Mouse (Mus musculus) 3134 (cell line): Measurements from ENCODE around the gene Timm10b.
A peak's percentile ranks its signal among the peaks of the same experiment; 100 is the strongest.

Source experiments
- DNase-seq: peaks from one replicate; pipeline ENCODE4 v3.0.0-alpha.2; 2011; ENCODE audit warnings: low spot score; ENCODE audit not compliant: insufficient read length; ENCODE audit errors: extremely low read depth

Timm10b gene

DNA sequence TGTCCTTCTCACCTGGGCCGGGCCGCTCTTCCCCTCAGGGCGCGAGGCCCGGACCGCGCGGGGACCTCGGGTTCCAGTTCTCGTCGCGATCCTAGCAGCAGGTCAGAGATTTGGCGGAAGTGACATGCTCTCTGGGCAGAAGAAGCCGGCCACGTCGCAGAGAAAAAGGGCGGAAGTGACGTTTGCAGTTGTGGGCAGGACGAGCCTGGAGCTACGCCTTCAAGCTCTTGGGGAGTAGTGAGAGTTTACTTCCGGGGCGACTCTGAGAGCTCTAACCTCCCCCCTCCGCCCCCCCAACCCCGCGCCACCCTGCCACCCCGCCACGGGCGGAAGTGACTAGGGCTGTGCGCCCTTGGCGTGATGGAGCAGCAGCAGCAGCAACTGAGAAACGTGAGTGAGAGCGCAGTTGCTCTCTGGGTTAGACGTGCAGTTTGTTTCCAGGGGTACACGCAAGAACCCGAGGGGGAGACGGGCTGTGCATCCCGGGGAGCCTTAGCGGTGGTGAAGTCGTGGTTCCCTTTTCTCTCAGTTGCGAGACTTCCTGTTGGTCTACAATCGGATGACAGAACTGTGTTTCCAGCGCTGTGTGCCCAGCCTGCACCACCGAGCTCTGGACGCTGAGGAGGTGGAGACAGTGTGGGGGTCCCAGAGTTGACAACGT is 507 bp downstream of the Timm10b start, which contains the start of the genes Arfip2 and Gm45799:
Arfip2 (minus strand) TSS at position 184 of the 661 bp plus-strand sequence.
Gm45799 (plus strand) TSS at position 320 of the 661 bp plus-strand sequence.
- DNase-seq, result peak; percentile 93

DNA sequence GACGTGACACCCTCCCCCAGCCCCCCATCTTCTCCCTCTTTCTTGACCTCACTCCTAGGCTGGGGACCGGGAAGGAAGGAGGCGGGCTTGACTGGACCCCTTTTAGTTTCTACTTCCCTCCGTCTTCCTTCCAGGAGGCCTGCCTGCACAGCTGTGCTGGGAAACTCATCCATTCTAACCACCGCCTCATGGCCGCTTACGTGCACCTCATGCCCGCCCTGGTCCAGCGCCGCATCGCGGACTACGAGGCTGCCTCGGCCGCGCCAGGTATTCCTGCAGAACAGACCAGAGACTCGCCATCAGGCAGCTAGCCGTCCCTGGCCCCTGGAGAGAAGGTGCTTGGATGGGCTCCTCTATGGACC is 1.0 kb downstream of the Timm10b start:
- no peak for DNase-seq

DNA sequence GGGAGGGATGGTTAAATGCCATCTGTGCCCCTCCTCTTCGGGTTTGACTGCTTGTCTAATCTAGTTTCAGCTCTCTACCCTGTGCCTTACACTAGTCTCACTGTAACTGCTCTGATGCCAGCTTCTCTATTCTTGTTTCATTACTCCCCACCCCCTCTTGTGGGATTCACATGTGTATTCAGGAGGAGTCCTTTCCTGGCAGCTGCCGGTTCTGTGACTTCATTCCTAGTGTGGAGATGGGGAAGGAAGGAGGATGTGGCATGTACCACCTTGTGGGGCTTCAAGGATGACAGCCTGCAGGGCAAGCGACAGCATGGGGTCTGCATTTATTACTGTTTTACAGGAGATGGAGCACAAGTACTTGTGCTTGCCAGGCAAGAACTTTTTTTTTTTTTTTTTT is 2.1 kb downstream of the Timm10b start:
- DNase-seq, result no peak

- DNase-seq, result peak; percentile 79
Observed at GRCm38 (mm10) chr7:105650639-105651435, 11.0 kb downstream of the Timm10b start, which contains the start of gene Dnhd1. TSS of gene Dnhd1 (plus strand) at chr7:105650827.

- no peak for DNase-seq
Observed at GRCm38 (mm10) chr7:105685541-105686197, 45.8 kb downstream of the Timm10b start.

DNA sequence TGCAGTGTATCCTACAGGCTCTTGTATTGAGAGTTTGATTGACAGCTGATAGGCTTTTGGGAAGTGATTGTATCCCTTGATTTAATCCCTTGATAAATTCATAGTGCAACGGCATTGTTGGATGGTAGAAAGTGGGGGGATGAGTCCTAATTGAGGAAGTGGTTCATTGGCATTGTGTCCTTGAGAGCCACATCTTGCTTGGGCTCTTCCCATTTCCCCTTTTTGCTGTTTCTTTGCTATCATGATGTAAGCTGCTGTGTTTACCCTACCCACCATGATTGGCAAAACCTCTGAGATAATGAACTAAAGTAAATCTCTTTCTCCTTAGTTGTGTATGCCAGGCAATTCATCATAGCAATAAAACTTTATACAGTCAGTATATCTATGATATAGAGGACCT is 51.0 kb downstream of the Timm10b start:
- DNase-seq, result no peak
